1 mouse cellular context compared by ENCODE assay signal in the genomic region with DNA sequence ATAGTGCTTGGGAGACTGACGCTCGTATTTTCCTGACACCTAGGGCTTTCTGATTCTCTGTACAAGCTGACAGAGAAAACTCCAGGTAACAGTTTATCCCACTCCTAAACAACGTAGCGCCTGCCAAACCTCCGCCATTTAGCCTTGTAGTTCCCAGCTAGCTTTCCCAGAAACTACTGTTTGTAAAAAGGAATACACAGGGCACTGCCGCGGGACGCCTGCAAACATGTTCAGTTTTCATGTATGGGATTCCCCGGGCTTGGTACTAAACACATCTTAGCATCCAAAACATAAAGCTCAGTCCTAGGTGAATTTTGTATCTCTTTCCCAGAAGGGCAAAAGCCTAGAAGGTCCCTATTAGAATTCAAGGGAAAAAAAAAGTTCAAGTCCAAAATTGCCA.
TF ChIP-seq lines count a peak whose summit lies in the region.

No protein-coding gene starts in this region.

TF ChIP-seq in CH12.LX, 34 proteins besides CTCF, POLR2A, EP300 and RAD21 (continued from another document):
- no peak for TF ChIP-seq E2F4 (IDR thresholded peaks at IDR 0.05; ENCODE audit: insufficient replicate concordance, low read depth, low read length)
- TF ChIP-seq PAX5 (IDR thresholded peaks at IDR 0.05; ENCODE audit: low read length) = no peak
- TF ChIP-seq SIN3A (IDR thresholded peaks at IDR 0.05; ENCODE audit: low read length) = no peak
- no peak for TF ChIP-seq NELFE (IDR thresholded peaks at IDR 0.05; ENCODE audit: low read depth, low read length)
- TF ChIP-seq NRF1 (IDR thresholded peaks at IDR 0.05; ENCODE audit: low read depth, low read length) = no peak
- TF ChIP-seq CHD1 (IDR thresholded peaks at IDR 0.05; ENCODE audit: low read depth, low read length) = no peak; the same call in 1 of the 2 replicates
- TF ChIP-seq MAZ (IDR thresholded peaks at IDR 0.05; ENCODE audit: low read depth, low read length) = no peak
- TF ChIP-seq ZKSCAN1 (IDR thresholded peaks at IDR 0.05; ENCODE audit: borderline replicate concordance, low read depth, low read length) = no peak
- no peak for TF ChIP-seq RCOR1 (conservative IDR thresholded peaks at IDR 0.05; ENCODE audit: low read depth, low read length)
- no peak for TF ChIP-seq JUND (conservative IDR thresholded peaks at IDR 0.05; ENCODE audit: low read depth, low read length)
- TF ChIP-seq ZMIZ1 (IDR thresholded peaks at IDR 0.05; ENCODE audit: low read depth, low read length) = no peak
- TF ChIP-seq MYC (IDR thresholded peaks at IDR 0.05; ENCODE audit: low read depth, low read length) = no peak
- TF ChIP-seq JUN (IDR thresholded peaks at IDR 0.05; ENCODE audit: insufficient read depth, low read depth, low read length) = no peak
- TF ChIP-seq UBTF (IDR thresholded peaks at IDR 0.05; ENCODE audit: low read depth, low read length) = no peak
